Mouse (Mus musculus) adrenal gland, adult 2 months (tissue): ENCODE results near the gene Gm20388. TPM values are rescaled to one million over a fixed set of nuclear protein-coding genes. Genes with fewer than 3 reads are reported as not detected.

Source experiments
- DNase-seq: peaks from one replicate; pipeline ENCODE4 v3.0.0; 2021
- polyA plus RNA-seq: library from polyadenylated mRNA; depleted of rRNA; stranded (reverse); fragments of >200 nt; gene quantifications from 2 replicates; pipeline ENCODE4 v1.2.3, GENCODE M21; 2012
- total RNA-seq, 2 experiments: library from RNA; stranded (reverse); gene quantifications; 2 replicates each; pipeline ENCODE4 v1.2.3; 2021

Gm20388 gene
- total and polyA plus RNA-seq, 3 experiments = 5.9 to 50.1 (median 9.9) TPM

GRCm38 (mm10) chr8:123635671-123636070 lies 3725.0 kb downstream of the Gm20388 start:
- DNase-seq = no peak

DNA sequence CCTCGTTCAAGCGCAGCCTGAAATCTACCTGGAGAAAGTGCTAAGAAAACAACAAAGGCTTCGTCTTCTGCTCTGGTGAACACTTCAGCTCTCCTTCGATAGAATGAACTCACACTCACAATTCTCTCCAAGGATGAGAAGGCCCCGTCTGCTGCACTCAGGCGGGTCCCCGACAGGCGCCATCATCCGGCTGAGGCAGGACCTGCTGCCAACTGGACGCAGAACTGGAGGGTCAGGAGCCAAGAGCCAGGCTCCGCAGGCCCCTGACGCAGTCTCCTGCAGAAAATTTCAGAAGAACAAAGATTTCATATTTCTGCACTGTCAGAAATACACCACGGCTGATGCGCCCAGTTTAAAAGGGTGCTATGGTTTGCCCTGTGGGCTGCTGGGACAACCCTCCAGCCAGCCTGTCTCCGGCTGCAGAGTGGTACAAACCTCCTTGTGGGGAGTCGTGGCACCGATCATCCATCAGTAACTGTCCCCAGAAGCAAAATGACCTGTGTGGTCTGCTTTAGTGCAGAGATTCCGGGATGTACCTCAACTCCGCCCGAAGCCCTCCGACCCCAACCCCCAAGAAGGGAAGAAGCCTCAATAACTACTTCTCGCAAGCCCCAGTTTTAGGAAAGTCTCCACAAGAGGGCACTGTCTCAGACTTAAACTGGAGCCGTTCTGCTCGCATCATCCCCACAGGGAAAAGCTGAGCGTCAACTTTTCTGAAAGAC lies 3732.8 kb downstream of the Gm20388 start:
- DNase-seq = peak; percentile 57

DNA sequence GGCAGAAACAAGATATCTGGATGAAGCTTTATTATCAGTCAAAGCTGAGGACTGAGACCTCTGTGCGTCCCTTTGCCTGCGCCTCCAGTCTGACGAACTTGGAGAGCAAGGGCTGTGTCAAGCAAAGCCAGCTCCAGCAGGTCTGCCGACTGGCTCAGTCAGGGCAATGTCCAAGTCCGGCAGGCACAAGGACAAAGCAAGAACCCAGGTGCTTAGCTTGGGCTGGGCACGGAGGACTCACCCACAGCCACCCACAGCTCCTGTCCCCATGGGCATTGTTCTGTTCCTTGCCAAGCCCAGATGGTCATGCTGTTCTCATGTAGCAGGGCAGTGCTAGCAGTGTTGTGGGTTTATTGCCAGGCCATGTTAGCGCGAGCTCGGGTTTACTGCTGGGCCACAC lies 3734.6 kb downstream of the Gm20388 start:
- no peak for DNase-seq

GRCm38 (mm10) chr8:123648245-123649170 lies 3737.9 kb downstream of the Gm20388 start:
- DNase-seq = peak; percentile 69

GRCm38 (mm10) chr8:123649483-123649882 lies 3738.8 kb downstream of the Gm20388 start:
- DNase-seq = no peak

DNA sequence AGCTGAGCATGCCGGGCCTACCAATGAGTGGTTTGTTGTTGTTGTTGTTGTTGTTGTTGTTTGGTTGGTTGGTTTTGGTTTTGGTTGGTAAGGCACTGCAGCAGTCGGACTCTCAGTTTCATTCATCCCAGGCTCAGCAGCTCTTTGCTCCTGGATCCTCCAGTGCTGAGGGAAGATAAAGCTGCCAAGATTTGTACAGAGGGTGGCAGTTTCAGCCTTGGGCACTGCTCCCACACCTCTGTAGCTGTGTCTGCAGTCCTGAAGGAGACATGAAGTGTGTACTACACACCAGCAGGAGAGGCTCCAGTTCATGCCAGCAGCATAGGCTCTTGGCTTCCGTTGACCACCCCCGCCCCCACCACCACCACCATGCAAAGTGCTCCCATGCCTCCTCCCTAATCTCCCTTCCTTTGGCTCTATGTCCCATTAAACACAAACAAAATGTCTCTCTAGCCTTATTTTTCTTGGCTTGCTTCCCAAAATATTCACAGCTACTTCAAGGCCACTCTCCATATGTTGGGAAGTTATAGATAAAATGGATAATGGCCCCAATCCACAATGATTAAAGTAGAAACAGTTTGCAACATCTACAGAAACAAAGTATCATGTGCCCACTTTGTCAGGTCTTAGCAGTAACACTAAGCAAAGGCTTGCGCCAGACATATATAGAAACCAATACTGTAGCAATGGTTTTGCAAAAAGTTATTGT lies 3740.9 kb downstream of the Gm20388 start:
- no peak for DNase-seq

- no peak for DNase-seq
Observed at GRCm38 (mm10) chr8:123652641-123653040, 3742.0 kb downstream of the Gm20388 start.

DNA sequence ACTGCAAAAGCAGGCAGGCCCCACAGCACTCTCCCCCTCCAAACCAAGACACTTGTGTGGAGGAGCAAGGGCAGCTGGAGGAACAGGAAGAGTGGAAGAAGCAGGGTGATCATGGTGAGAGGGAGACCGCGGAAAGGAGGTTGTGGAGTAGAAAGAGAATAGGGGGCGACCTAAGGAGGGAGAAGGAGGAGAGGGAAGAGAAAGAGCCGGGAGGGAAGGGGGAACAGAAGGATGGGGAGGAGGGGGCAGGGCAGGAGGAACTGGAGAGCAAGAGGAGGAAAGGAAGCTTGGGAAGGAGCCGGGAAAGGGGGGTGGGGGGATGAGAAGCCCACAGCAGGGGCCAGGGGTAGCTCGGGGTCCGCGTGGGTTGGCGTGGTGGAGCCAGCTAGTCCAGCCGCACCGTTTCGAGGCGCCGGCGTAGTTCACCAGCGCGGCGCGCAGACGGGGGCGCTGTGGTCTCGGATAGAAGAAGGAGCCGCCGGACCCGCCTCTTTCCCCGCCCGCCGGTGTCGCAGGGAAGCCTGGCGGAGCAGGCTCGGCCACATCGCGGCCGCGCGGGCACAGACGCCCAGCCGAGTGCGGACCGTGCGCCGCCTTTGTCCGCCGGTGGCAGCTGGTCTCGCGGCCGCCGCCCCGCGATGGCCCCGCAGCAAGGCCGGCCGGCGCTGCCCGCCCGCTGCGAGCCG lies 3742.8 kb downstream of the Gm20388 start, which contains the start of gene Rhou:
Gene Rhou, plus strand, starts transcription at position 622 of the 686 bp plus-strand sequence.
- peak; percentile 96 for DNase-seq

GRCm38 (mm10) chr8:123653994-123654569 lies 3743.4 kb downstream of the Gm20388 start:
- peak; percentile 84 for DNase-seq

GRCm38 (mm10) chr8:123654763-123655162 lies 3744.1 kb downstream of the Gm20388 start:
- no peak for DNase-seq

- DNase-seq = peak; percentile 52
Observed at GRCm38 (mm10) chr8:123655351-123655779, 3744.7 kb downstream of the Gm20388 start.

- DNase-seq = no peak
Observed at GRCm38 (mm10) chr8:123657826-123658225, 3747.2 kb downstream of the Gm20388 start.

- no peak for DNase-seq
Observed at GRCm38 (mm10) chr8:123659469-123660057, 3748.9 kb downstream of the Gm20388 start.

- DNase-seq = no peak
Observed at GRCm38 (mm10) chr8:123661515-123661914, 3750.9 kb downstream of the Gm20388 start.

GRCm38 (mm10) chr8:123665580-123665979 lies 3754.9 kb downstream of the Gm20388 start:
- DNase-seq = no peak

DNA sequence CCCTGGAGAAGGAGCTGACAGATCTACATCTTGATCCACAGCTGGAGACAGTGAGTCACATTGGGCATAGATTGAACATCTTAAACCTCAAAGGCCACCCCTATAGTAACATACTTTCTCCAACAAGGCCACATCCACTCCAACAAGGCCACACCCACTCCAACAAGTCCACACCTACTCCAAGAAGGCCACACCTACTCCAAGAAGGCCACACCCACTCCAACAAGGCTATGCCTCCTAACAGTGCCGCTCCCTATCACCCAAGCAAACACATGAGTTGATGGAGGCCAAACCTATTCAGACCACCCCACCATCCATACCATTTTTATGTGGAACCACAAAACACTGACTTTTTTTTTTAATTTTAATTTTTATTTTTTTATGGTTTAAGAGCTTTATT lies 3756.2 kb downstream of the Gm20388 start:
- no peak for DNase-seq

GRCm38 (mm10) chr8:123668681-123669080 lies 3758.0 kb downstream of the Gm20388 start:
- no peak for DNase-seq

GRCm38 (mm10) chr8:123670766-123671165 lies 3760.1 kb downstream of the Gm20388 start:
- DNase-seq = no peak

DNA sequence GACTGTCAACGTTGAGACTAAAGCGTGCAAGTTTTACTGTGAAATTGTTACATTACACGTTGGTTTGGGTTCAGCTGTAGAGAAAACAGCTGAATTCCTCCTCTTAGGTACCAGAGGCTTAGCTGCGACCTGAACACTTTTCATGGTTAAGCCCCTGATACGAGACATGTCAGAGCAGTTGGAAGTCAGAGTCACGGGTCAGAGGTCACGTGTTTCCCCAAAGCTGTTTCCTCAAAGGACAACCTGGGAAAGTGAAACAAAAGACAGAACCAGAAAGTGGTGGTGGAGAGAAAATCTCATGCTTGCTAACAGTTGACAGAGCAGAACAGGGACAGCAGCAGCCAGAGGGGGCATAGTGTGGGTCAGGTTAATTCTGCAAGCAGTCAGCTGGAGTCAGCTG lies 3760.8 kb downstream of the Gm20388 start:
- DNase-seq = no peak

GRCm38 (mm10) chr8:123672648-123673047 lies 3762.0 kb downstream of the Gm20388 start:
- no peak for DNase-seq

DNA sequence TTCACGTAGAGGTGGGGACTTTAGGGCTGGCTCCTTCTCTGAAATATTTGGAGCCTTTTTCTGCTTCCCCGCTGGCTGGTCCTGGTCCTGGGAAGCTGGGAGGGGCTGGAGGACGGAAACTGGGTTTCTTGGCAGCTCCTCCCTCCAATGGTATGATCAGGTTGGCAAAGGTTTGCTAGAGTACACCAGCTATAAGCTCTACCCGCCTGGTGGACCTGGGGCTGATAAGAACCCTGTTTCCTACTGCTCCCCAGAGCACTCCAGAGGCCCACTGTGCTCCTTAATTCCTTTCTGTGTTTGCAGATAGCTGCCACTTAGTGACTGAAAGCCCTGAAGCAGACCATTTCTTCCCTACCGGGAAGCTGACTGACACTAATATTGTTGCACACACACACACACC lies 3765.0 kb downstream of the Gm20388 start:
- no peak for DNase-seq
